Mouse (Mus musculus): ENCODE measurements around the gene Epb41l2.

GRCm38 (mm10) chr10:25387268-25387667, 27.7 kb downstream of the Epb41l2 start:
- TF ChIP-seq CTCF (IDR thresholded peaks at IDR 0.05; ENCODE audit: borderline replicate concordance, control insufficient read depth, extremely low read depth, insufficient read depth, low read length, poor library complexity) = no peak
- TF ChIP-seq POLR2A (IDR thresholded peaks at IDR 0.05; ENCODE audit: control insufficient read depth, extremely low read depth, insufficient read depth, low read length, poor library complexity) = no peak
